In the genomic region with DNA sequence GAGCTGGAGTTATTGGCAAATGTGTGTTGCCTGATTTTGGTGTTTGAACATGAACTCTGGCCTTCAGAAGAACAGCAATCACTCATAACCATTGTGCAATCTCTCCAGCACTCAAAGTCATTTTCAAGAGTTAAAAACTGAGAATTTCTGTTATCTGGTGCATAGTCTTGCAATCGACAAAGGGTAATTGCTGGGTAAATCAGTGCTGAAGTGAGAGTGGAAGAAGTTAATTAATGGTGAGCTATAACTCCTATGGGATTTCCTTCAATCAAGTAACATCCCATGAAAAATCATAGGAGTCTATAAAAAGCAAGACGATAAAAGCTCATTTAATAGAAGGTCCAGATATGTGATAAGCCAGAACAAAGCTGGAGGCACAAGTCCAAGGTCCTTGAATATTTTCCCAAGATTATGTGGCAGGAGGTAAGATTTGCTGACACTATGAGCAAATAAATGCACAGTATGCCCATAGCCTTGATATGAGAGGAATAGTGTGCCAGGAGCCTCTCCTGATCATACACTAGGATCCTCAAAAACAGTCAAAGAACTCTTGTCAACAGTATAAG, we compare ENCODE assay signal across 33 mouse cellular contexts.
"Had no signal": no experiment of that assay in that cellular context is flagged by ENCODE, and none has a peak within 500 bp of the region (broad histone marks: within the 10 kb centered on the region; RNA-seq: fewer than 3 reads in every experiment).

No protein-coding gene starts in this region.

- H3K27ac ChIP-seq: heart, embryonic 10.5 days; heart, embryonic 13.5 days; heart, embryonic 15.5 days; hindbrain, embryonic 10.5 days; hindbrain, embryonic 12.5 days; hindbrain, embryonic 13.5 days; hindbrain, embryonic 14.5 days; hindbrain, embryonic 15.5 days; hindbrain, postnatal 0 days; kidney, embryonic 15.5 days; kidney, postnatal 0 days; layer of hippocampus, adult 2 months; left cerebral cortex, adult 2 months had no signal

- H3K4me1 ChIP-seq: heart, embryonic 10.5 days; heart, embryonic 12.5 days; heart, embryonic 13.5 days; heart, embryonic 15.5 days; hindbrain, embryonic 10.5 days; hindbrain, embryonic 12.5 days; hindbrain, embryonic 13.5 days; hindbrain, embryonic 15.5 days; kidney, embryonic 15.5 days had no signal

- ATAC-seq: hindbrain, embryonic 16.5 days; hindbrain, postnatal 0 days; inflammation-experienced regulatory T-cells, adult 6 months had no signal

- H3K4me2 ChIP-seq: heart, embryonic 11.5 days; heart, embryonic 12.5 days; heart, embryonic 13.5 days; heart, embryonic 15.5 days; hindbrain, embryonic 12.5 days; hindbrain, embryonic 13.5 days; hindbrain, embryonic 14.5 days; hindbrain, embryonic 15.5 days; kidney, embryonic 15.5 days had no signal

- H3K9ac ChIP-seq: heart, embryonic 12.5 days; heart, embryonic 13.5 days; heart, embryonic 15.5 days; hindbrain, embryonic 12.5 days; hindbrain, embryonic 13.5 days; hindbrain, embryonic 14.5 days; hindbrain, embryonic 15.5 days; kidney, embryonic 15.5 days had no signal

- H3K36me3 ChIP-seq: heart, embryonic 10.5 days; heart, embryonic 12.5 days; heart, embryonic 13.5 days; heart, embryonic 15.5 days; hindbrain, embryonic 10.5 days; hindbrain, embryonic 12.5 days; hindbrain, embryonic 13.5 days; hindbrain, embryonic 15.5 days; kidney, embryonic 15.5 days had no signal

- H3K4me3 ChIP-seq: heart, embryonic 10.5 days; heart, embryonic 12.5 days; heart, embryonic 13.5 days; heart, embryonic 15.5 days; hindbrain, embryonic 10.5 days; hindbrain, embryonic 12.5 days; hindbrain, embryonic 13.5 days; hindbrain, embryonic 15.5 days; kidney, embryonic 15.5 days; layer of hippocampus, adult 2 months; left cerebral cortex, adult 2 months had no signal

- DNase-seq: heart, postnatal 10 days; heart, postnatal 14 days; heart, postnatal 36 days; heart, postnatal 4 days; kidney, adult 11 months; kidney, adult 18-20 months; kidney, adult 2 months; kidney, adult 8-10 months; kidney, adult 9 months; kidney, postnatal 10 days; kidney, postnatal 14 days; kidney, postnatal 25 days; kidney, postnatal 36 days; kidney, postnatal 4 days; layer of hippocampus, adult 9-11 months; layer of hippocampus, postnatal 36 days had no signal

- H3K9me3 ChIP-seq: heart, embryonic 10.5 days; heart, embryonic 12.5 days; heart, embryonic 13.5 days; heart, embryonic 15.5 days; hindbrain, embryonic 10.5 days; hindbrain, embryonic 12.5 days; hindbrain, embryonic 13.5 days; hindbrain, embryonic 15.5 days; kidney, embryonic 15.5 days had no signal

- H3K27me3 ChIP-seq: heart, embryonic 12.5 days; heart, embryonic 13.5 days; heart, embryonic 15.5 days; hindbrain, embryonic 12.5 days; hindbrain, embryonic 13.5 days; hindbrain, embryonic 15.5 days; kidney, embryonic 15.5 days had no signal
